Mouse (Mus musculus): ENCODE data around the gene Gm17334. TPM values are rescaled to one million over a fixed set of nuclear protein-coding genes. Genes with fewer than 3 reads are reported as not detected.

Gene Gm17334
- polyA plus RNA-seq, 1 experiment, result 0.18 TPM

- Histone ChIP-seq H3K27me3 (ENCODE audit: control insufficient read depth, insufficient read depth, insufficient read length) (no peaks in the 10 kb centered on the region), H3K36me3 (ENCODE audit: control insufficient read depth, insufficient read depth) (no peaks in the 10 kb centered on the region), H3K79me2 (ENCODE audit: control insufficient read depth, insufficient read depth) (no peaks in the 10 kb centered on the region), H3ac (ENCODE audit: control insufficient read depth, insufficient read length, low read depth) (no peak overlapping the region), H3K79me3 (ENCODE audit: low read depth) (no peaks in the 10 kb centered on the region), H3K4me3 (ENCODE audit: insufficient read depth, poor library complexity, severe bottlenecking) (no peak overlapping the region)
- TF ChIP-seq CEBPB (IDR thresholded peaks at IDR 0.05; ENCODE audit: low read depth) (no peak), FOSL1 (IDR thresholded peaks at IDR 0.05; ENCODE audit: insufficient read depth, low read length, poor library complexity, severe bottlenecking) (no peak), MAX (IDR thresholded peaks at IDR 0.05) (no peak), MYOD1 (IDR thresholded peaks at IDR 0.05; ENCODE audit: control insufficient read depth, insufficient read length, low read depth) (no peak), CTCF (IDR thresholded peaks at IDR 0.05; ENCODE audit: control insufficient read depth, insufficient read depth, insufficient read length) (no peak), USF1 (IDR thresholded peaks at IDR 0.05; ENCODE audit: low read depth) (no peak), MYOG (IDR thresholded peaks at IDR 0.05; ENCODE audit: control insufficient read depth, extremely low read depth, insufficient read length) (no peak)
Measured at GRCm38 (mm10) chr11:53745260-53745659, 27.7 kb downstream of the Gm17334 start.

GRCm38 (mm10) chr11:53742353-53742752 lies 30.6 kb downstream of the Gm17334 start:
- Histone ChIP-seq H3K79me2 (ENCODE audit: control insufficient read depth, insufficient read depth) (no peaks in the 10 kb centered on the region), H3K4me3 (ENCODE audit: insufficient read depth, poor library complexity, severe bottlenecking) (no peak overlapping the region), H3K79me3 (ENCODE audit: low read depth) (no peaks in the 10 kb centered on the region), H3ac (ENCODE audit: control insufficient read depth, insufficient read length, low read depth) (no peak overlapping the region), H3K36me3 (ENCODE audit: control insufficient read depth, insufficient read depth) (no peaks in the 10 kb centered on the region), H3K27me3 (ENCODE audit: control insufficient read depth, insufficient read depth, insufficient read length) (no peaks in the 10 kb centered on the region)
- TF ChIP-seq CTCF (IDR thresholded peaks at IDR 0.05; ENCODE audit: control insufficient read depth, insufficient read depth, insufficient read length) (no peak), FOSL1 (IDR thresholded peaks at IDR 0.05; ENCODE audit: insufficient read depth, low read length, poor library complexity, severe bottlenecking) (no peak), MYOG (IDR thresholded peaks at IDR 0.05; ENCODE audit: control insufficient read depth, extremely low read depth, insufficient read length) (no peak), USF1 (IDR thresholded peaks at IDR 0.05; ENCODE audit: low read depth) (no peak), MAX (IDR thresholded peaks at IDR 0.05) (no peak), MYOD1 (IDR thresholded peaks at IDR 0.05; ENCODE audit: control insufficient read depth, insufficient read length, low read depth) (no peak), CEBPB (IDR thresholded peaks at IDR 0.05; ENCODE audit: low read depth) (no peak)

GRCm38 (mm10) chr11:53737573-53737946 lies 35.4 kb downstream of the Gm17334 start:
- Histone ChIP-seq H3K4me3 (ENCODE audit: insufficient read depth, poor library complexity, severe bottlenecking) (no peak overlapping the region), H3ac (ENCODE audit: control insufficient read depth, insufficient read length, low read depth) (no peak overlapping the region), H3K79me2 (ENCODE audit: control insufficient read depth, insufficient read depth) (no peaks in the 10 kb centered on the region), H3K36me3 (ENCODE audit: control insufficient read depth, insufficient read depth) (no peaks in the 10 kb centered on the region), H3K27me3 (ENCODE audit: control insufficient read depth, insufficient read depth, insufficient read length) (no peaks in the 10 kb centered on the region), H3K79me3 (ENCODE audit: low read depth) (no peaks in the 10 kb centered on the region)
- TF ChIP-seq CTCF (IDR thresholded peaks at IDR 0.05; ENCODE audit: control insufficient read depth, insufficient read depth, insufficient read length) (peak; percentile 34), CEBPB (IDR thresholded peaks at IDR 0.05; ENCODE audit: low read depth) (no peak)

- no peaks in the 10 kb centered on the region for H3K79me2 ChIP-seq (ENCODE audit: control insufficient read depth, insufficient read depth)
- no peak overlapping the region for H3K4me3 ChIP-seq (ENCODE audit: insufficient read depth, poor library complexity, severe bottlenecking)
- no peaks in the 10 kb centered on the region for H3K79me3 ChIP-seq (ENCODE audit: low read depth)
- no peaks in the 10 kb centered on the region for H3K36me3 ChIP-seq (ENCODE audit: control insufficient read depth, insufficient read depth)
- no peaks in the 10 kb centered on the region for H3K27me3 ChIP-seq (ENCODE audit: control insufficient read depth, insufficient read depth, insufficient read length)
- TF ChIP-seq CTCF (IDR thresholded peaks at IDR 0.05; ENCODE audit: control insufficient read depth, insufficient read depth, insufficient read length) (peak; percentile 40), CEBPB (IDR thresholded peaks at IDR 0.05; ENCODE audit: low read depth) (no peak), MAX (IDR thresholded peaks at IDR 0.05) (peak; percentile 57)
- H3ac ChIP-seq (ENCODE audit: control insufficient read depth, insufficient read length, low read depth), result no peak overlapping the region
Measured at GRCm38 (mm10) chr11:53736771-53737572, 36.0 kb downstream of the Gm17334 start.

GRCm38 (mm10) chr11:53735682-53736245 lies 37.2 kb downstream of the Gm17334 start:
- no peaks in the 10 kb centered on the region for H3K79me3 ChIP-seq (ENCODE audit: low read depth)
- H3K27me3 ChIP-seq (ENCODE audit: control insufficient read depth, insufficient read depth, insufficient read length), result no peaks in the 10 kb centered on the region
- no peak overlapping the region for H3K4me3 ChIP-seq (ENCODE audit: insufficient read depth, poor library complexity, severe bottlenecking)
- H3K79me2 ChIP-seq (ENCODE audit: control insufficient read depth, insufficient read depth), result no peaks in the 10 kb centered on the region
- H3K36me3 ChIP-seq (ENCODE audit: control insufficient read depth, insufficient read depth), result no peaks in the 10 kb centered on the region
- no peak for TF ChIP-seq CEBPB (IDR thresholded peaks at IDR 0.05; ENCODE audit: low read depth)
- TF ChIP-seq CTCF (IDR thresholded peaks at IDR 0.05; ENCODE audit: control insufficient read depth, insufficient read depth, insufficient read length), result peak; percentile 92
- no peak for TF ChIP-seq MYOG (IDR thresholded peaks at IDR 0.05; ENCODE audit: control insufficient read depth, extremely low read depth, insufficient read length)
- TF ChIP-seq MAX (IDR thresholded peaks at IDR 0.05), result peak; percentile 47
- no peak for TF ChIP-seq FOSL1 (IDR thresholded peaks at IDR 0.05; ENCODE audit: insufficient read depth, low read length, poor library complexity, severe bottlenecking)
- peak; percentile 34 for TF ChIP-seq MYOD1 (IDR thresholded peaks at IDR 0.05; ENCODE audit: control insufficient read depth, insufficient read length, low read depth)
- TF ChIP-seq USF1 (IDR thresholded peaks at IDR 0.05; ENCODE audit: low read depth), result no peak
- peak overlapping the region; percentile 33 for H3ac ChIP-seq (ENCODE audit: control insufficient read depth, insufficient read length, low read depth)

Data from C2C12 (cell line).